Comparison of ENCODE assay signal across 21 mouse cellular contexts in the genomic region with DNA sequence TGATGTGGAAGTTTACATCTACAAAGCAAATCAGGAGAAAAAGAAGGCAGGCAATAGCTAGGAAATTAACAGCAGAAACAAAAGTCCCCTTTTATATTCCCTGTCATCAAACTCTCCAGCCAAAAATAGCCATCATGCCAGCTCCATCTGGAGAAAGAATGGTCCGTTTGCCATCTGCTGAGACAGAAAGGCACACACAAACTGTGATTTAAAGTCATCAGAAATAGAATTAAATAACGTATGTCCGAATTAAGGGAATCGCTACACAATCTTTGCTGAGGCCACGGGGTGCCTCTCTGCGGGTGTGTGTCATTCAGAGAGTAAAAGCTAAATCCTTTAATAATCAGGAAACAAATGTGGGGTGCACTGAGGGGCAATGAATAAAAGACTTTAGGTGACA.
DNase-seq lines count a peak whose midpoint lies in the region; ATAC-seq and TF ChIP-seq lines count a peak whose summit lies in the region.
"Had no signal": no experiment of that assay in that cellular context is flagged by ENCODE, and none has a peak within 500 bp of the region (broad histone marks: within the 10 kb centered on the region; RNA-seq: fewer than 3 reads in every experiment).

No protein-coding gene starts in this region.

- H3K4me1 ChIP-seq in forebrain, postnatal 0 days (ENCODE audit: insufficient read depth) = no peaks in the 10 kb centered on the region
- no peaks in the 10 kb centered on the region for H3K4me1 ChIP-seq in forebrain, embryonic 16.5 days (replicated peaks; ENCODE audit: control insufficient read depth, insufficient read depth, low read length)
- H3K4me1 ChIP-seq: heart, embryonic 15.5 days; stomach, embryonic 15.5 days had no signal

- H3K27ac ChIP-seq in forebrain, postnatal 0 days (ENCODE audit: low read depth, low read length) = no peak overlapping the region
- H3K27ac ChIP-seq in forebrain, embryonic 16.5 days (ENCODE audit: low read length) = no peak overlapping the region
- H3K27ac ChIP-seq: heart, embryonic 15.5 days; stomach, embryonic 15.5 days had no signal

- no peaks in the 10 kb centered on the region for H3K27me3 ChIP-seq in forebrain, postnatal 0 days (ENCODE audit: insufficient read depth, low read length)
- no peaks in the 10 kb centered on the region for H3K27me3 ChIP-seq in forebrain, embryonic 16.5 days (replicated peaks; ENCODE audit: control insufficient read depth, insufficient read depth, low read length)
- H3K27me3 ChIP-seq: heart, embryonic 15.5 days; stomach, embryonic 15.5 days had no signal

- DNase-seq in forebrain, postnatal 0 days = peak; percentile 36
- DNase-seq in right cerebral cortex, adult 2 months (ENCODE audit: low spot score in 2 of 2) = peak; percentile 23 to 42
- DNase-seq in right cerebral cortex, postnatal 25 days = no peak
- peak; percentile 50 for DNase-seq in cerebellum, adult 9-10 months
- peak; percentile 29 for DNase-seq in telencephalon, adult 2 months (ENCODE audit: low read depth, low spot score)
- no peak for DNase-seq in layer of hippocampus, adult 9-10 months (ENCODE audit: low spot score)
- DNase-seq: adrenal gland, postnatal 25 days; embryo, embryonic 11 days; gastrocnemius, postnatal 36 days; heart, postnatal 4 days; kidney, adult 11 months; lung, adult 2 months; lung, postnatal 36 days; retina, postnatal 1 day had no signal

- WGBS in forebrain, postnatal 0 days = 14% methylated on average over 6 of the region's 6 CpGs
- 16% methylated on average over 6 of the region's 6 CpGs for WGBS in forebrain, embryonic 16.5 days

- H3K9me3 ChIP-seq in forebrain, postnatal 0 days (ENCODE audit: low read length) = no peaks in the 10 kb centered on the region
- H3K9me3 ChIP-seq in forebrain, embryonic 16.5 days (ENCODE audit: control insufficient read depth, low read length) = no peaks in the 10 kb centered on the region
- H3K9me3 ChIP-seq: G1E; heart, embryonic 15.5 days; stomach, embryonic 15.5 days had no signal

- TF ChIP-seq CTCF in forebrain, postnatal 0 days (IDR thresholded peaks at IDR 0.05; ENCODE audit: low read depth) = no peak

- H3K36me3 ChIP-seq in forebrain, postnatal 0 days (ENCODE audit: insufficient read depth) = no peaks in the 10 kb centered on the region
- no peaks in the 10 kb centered on the region for H3K36me3 ChIP-seq in forebrain, embryonic 16.5 days (ENCODE audit: control insufficient read depth, insufficient read depth)
- H3K36me3 ChIP-seq: G1E; heart, embryonic 15.5 days; stomach, embryonic 15.5 days had no signal

- H3K9ac ChIP-seq in forebrain, postnatal 0 days = no peak overlapping the region
- H3K9ac ChIP-seq in forebrain, embryonic 16.5 days (replicated peaks; ENCODE audit: low read depth, low read length) = no peak overlapping the region
- H3K9ac ChIP-seq: heart, embryonic 15.5 days; stomach, embryonic 15.5 days had no signal

- H3K4me2 ChIP-seq in forebrain, postnatal 0 days (ENCODE audit: low read depth) = no peak overlapping the region
- H3K4me2 ChIP-seq in forebrain, embryonic 16.5 days (ENCODE audit: low read length) = no peak overlapping the region
- H3K4me2 ChIP-seq: heart, embryonic 15.5 days; liver, embryonic 11.5 days; stomach, embryonic 15.5 days had no signal

- no peak for ATAC-seq in forebrain, postnatal 0 days
- ATAC-seq in forebrain, embryonic 16.5 days = no peak
- no peak for ATAC-seq in erythroblast, adult 5-6 weeks (replicated peaks; ENCODE audit: low FRiP score, poor library complexity, severe bottlenecking)
- ATAC-seq: midbrain, embryonic 16.5 days had no signal

- H3K4me3 ChIP-seq in forebrain, postnatal 0 days (ENCODE audit: low read depth, low read length) = no peak overlapping the region
- H3K4me3 ChIP-seq in forebrain, embryonic 16.5 days (replicated peaks; ENCODE audit: low read length) = no peak overlapping the region
- H3K4me3 ChIP-seq: heart, embryonic 15.5 days; stomach, embryonic 15.5 days had no signal

Comparison
In these comparisons a context has a peak if more than half of its experiments do, and no peak if none do; other contexts are left out.
1. DNase-seq: peak in forebrain, postnatal 0 days (single experiment), right cerebral cortex, adult 2 months (2 of 2), cerebellum, adult 9-10 months (single experiment) and telencephalon, adult 2 months (single experiment); none in right cerebral cortex, postnatal 25 days (single experiment) and layer of hippocampus, adult 9-10 months (single experiment).